Mouse (Mus musculus) lung, embryonic 15.5 days (tissue): ENCODE results near the gene Lilra6. TPM values are rescaled to one million over a fixed set of nuclear protein-coding genes. Genes with fewer than 3 reads are reported as not detected.

Source experiments
- polyA plus RNA-seq: library from polyadenylated mRNA; unstranded; fragments of >200 nt; fragmentation: Nextera tagmentation; extraction: Ambion mirVana; gene quantifications from 2 replicates; pipeline ENCODE4 v1.2.1, GENCODE M21; 2015

Gene Lilra6
- polyA plus RNA-seq, 1 experiment from 2014 or later, result 0.39 TPM

Other genes with a start within 250 kb of the Lilra6 start
- gene Leng1, start 249.7 kb downstream of the Lilra6 start, polyA plus RNA-seq, result 15.0 and 15.8 TPM in 2 replicates
- gene Tmc4, start 237.9 kb downstream of the Lilra6 start, polyA plus RNA-seq, result 21.7 and 25.5 TPM in 2 replicates
- 296 and 312 TPM in 2 replicates for gene Tsen34, start 222.6 kb downstream of the Lilra6 start, polyA plus RNA-seq
- 49.8 and 51.4 TPM in 2 replicates for gene Mboat7, start 222.0 kb downstream of the Lilra6 start, polyA plus RNA-seq
- gene Rps9, start 211.5 kb downstream of the Lilra6 start, polyA plus RNA-seq, result 1,380 and 1,502 TPM in 2 replicates
- gene Pirb, start 195.1 kb downstream of the Lilra6 start, polyA plus RNA-seq, result 0.72 and 1.4 TPM in 2 replicates
- gene Gm15448, start 89.8 kb downstream of the Lilra6 start, polyA plus RNA-seq, result not detected in 2 replicates
- gene Pira2, start 70.5 kb downstream of the Lilra6 start, polyA plus RNA-seq, result 0.50 and 0.65 TPM in 2 replicates
- 0.36 and 0.42 TPM in 2 replicates for gene Gm14548, start 17.4 kb downstream of the Lilra6 start, polyA plus RNA-seq
- gene Lair1, start 147.7 kb upstream of the Lilra6 start, polyA plus RNA-seq, result 0.72 and 1.2 TPM in 2 replicates
- 2.1 and 2.2 TPM in 2 replicates for gene Ttyh1, start 203.9 kb upstream of the Lilra6 start, polyA plus RNA-seq
- 52.5 and 59.0 TPM in 2 replicates for gene Leng8, start 221.5 kb upstream of the Lilra6 start, polyA plus RNA-seq
- gene Leng9, start 234.9 kb upstream of the Lilra6 start, polyA plus RNA-seq, result 3.9 and 4.5 TPM in 2 replicates
- 39.8 and 41.0 TPM in 2 replicates for gene Cdc42ep5, start 249.4 kb upstream of the Lilra6 start, polyA plus RNA-seq